Mouse (Mus musculus) heart, adult 9 months (tissue): ENCODE results near the gene Kcnh7.

Source experiments
- DNase-seq, 2 experiments: peaks; one replicate each; pipeline ENCODE4 v3.0.0; 2022; ENCODE audit warnings: low spot score in 2 of 2

Kcnh7 gene

GRCm38 (mm10) chr2:63183563-63184545, at the start of gene Kcnh7:
Gene Kcnh7, minus strand, starts transcription at chr2:63184287.
- no peak for DNase-seq

GRCm38 (mm10) chr2:63207435-63207834, 23.3 kb upstream of the Kcnh7 start:
- DNase-seq = no peak

GRCm38 (mm10) chr2:63186014-63186413, 1.9 kb upstream of the Kcnh7 start:
- no peak for DNase-seq

DNA sequence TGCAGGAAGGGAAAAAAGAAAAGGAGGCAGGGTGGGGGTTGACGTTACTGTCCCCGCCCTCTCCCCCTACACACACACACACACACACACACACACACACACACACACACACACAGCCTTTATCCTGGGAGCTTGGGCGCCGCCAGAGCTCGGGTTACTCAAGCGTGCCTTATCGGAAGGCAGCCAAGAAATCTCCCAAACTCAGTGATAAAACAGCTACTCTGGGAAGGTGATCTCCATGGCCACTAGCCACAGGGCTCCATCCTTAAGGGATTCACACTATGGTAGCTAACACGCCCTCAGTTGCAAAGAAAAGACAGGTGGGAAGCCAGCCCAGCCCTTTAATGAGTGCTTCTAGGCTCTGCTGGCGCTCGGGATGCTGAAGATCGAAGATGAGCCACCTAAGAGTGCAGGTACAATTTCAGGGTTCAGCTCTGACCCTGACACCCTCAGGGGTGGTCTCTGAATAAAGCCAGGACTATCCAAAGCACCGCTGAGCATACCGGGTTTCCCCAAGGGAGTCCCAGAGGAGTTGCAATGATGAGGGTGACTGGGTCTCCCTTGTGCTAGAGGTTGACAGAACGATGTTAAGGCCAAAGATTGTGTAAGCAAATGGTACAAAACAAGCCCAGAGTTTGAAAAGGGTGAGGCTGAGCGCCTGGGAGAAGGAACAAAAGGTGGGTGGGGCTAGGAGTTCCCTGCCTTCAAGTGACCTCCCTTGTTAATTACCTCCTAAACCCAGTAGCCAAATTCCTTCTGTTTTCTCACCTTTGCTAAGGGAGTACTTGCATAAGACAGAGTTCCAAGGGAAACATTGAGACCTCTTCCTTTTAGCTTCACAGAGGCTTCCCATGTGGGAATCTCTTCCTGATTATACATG, 704 bp upstream of the Kcnh7 start:
- no peak for DNase-seq

GRCm38 (mm10) chr2:63153701-63154100, 30.4 kb downstream of the Kcnh7 start:
- DNase-seq = no peak

GRCm38 (mm10) chr2:63127762-63128516, 56.1 kb downstream of the Kcnh7 start:
- no peak for DNase-seq

DNA sequence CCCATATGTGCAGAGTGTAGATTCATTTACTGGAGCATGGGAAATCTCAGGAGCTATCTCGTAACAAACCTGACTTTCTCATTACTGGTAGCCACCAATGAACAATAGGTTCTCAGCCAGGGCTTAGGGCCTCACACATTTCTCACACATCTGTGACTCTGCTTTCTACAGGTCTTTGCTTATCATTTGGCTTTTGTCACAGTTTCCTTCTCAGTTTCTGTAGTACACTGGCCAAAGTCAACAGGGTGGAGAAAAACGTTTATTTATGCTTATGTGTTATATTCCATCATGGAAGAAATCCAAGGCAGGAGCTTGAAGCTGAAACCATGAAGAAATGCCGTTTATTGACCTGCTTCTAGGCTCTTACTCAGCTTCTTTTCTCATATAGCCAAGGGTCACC, 63.8 kb downstream of the Kcnh7 start:
- no peak for DNase-seq

- no peak for DNase-seq
Measured at GRCm38 (mm10) chr2:63117209-63118193, 66.6 kb downstream of the Kcnh7 start.

DNA sequence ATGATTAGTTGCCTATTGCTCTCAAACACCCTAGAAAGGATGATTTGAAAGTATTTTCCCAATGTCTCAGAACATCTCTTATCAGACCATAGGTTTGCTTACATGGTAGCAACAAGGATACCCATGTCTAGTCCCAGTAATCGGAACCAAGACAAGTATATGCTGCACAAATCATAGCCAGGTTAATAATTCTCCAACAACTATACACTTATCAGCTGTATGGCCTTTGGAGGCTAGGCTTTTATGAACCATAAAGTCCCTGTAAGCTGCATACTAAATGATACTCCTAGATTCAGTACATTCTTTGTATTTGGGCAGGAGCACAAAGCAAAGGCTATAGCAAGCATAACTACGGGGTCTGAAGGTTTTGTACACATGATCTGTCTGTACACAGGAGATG, 78.1 kb downstream of the Kcnh7 start:
- DNase-seq = no peak

GRCm38 (mm10) chr2:63099676-63100075, 84.4 kb downstream of the Kcnh7 start:
- no peak for DNase-seq

DNA sequence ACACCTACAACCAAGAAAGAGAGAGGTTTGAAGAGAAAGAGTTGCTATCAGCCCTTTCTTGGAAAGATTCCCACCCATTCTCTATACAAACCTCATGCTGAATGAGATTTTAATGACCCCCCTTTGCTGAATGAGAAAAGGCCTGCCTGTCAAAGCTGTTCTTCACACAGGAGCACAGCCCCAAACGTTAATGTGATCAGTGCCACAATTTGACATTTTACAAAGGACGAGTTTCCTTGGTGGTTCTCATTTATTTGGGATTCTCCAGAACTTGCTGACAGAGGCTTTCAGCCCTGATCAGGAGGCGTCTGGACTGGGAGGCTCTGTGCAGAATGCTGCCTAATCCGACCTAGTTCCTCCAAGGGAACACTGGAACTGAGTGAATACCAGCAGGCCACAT, 92.3 kb downstream of the Kcnh7 start:
- DNase-seq = no peak

DNA sequence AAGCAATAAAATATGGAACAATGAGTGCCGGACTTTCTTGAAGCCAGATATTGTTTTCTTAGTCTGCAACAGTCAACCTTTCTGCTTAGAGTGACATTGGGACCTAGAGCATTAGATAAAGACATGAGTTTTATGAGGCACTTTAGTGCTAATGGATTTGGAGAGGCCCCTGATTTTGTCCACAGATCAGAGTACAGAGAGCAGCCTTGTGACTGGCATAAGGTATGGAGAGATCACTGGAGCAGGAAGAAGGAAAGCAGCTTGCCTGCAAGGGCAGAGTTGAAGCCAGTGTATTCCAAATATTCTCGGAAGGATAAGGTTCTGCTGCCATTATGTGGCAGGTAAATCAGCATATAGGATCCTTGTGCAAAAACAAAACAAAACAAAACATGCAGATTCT, 93.6 kb downstream of the Kcnh7 start:
- DNase-seq = no peak

DNA sequence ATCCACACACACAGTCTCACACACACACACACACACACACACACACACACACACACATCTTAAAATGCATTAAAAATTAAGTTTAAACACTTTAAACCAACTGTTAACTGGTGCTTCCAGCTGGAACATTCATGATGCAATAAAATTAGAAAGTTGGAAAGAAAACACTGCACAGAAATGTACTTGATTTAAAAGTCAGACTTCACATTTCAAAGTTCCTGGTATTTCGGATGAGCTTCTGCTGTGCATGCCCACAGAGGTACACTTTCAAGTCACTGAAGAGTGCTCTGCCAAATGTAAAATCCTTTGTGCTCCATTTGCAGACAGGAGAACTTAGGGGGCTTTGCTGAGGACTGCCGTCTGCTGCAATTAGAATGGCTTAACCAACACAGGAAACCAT, 125.7 kb downstream of the Kcnh7 start:
- DNase-seq = no peak

- no peak for DNase-seq
Measured at GRCm38 (mm10) chr2:63049884-63050283, 134.2 kb downstream of the Kcnh7 start.

DNA sequence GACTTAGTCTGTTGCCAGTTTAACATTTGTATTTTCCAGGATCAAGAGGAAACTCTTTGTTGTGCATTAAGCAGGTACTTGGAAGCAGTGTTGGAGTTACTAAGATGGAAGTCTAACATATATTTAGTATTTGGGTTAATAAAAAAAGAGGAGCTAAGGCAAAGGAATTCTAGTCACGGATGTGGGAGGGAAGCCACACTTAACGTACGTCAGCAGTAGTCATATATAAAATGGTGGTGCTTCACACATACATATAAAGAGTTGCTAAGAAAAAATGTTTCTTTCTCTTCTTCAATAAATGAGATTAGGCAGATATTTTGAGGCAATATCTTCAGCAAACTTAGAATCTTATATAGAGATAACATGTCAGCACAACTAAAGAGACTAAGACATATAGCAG, 144.4 kb downstream of the Kcnh7 start:
- no peak for DNase-seq

- no peak for DNase-seq
Measured at GRCm38 (mm10) chr2:63014909-63015308, 169.2 kb downstream of the Kcnh7 start.

DNA sequence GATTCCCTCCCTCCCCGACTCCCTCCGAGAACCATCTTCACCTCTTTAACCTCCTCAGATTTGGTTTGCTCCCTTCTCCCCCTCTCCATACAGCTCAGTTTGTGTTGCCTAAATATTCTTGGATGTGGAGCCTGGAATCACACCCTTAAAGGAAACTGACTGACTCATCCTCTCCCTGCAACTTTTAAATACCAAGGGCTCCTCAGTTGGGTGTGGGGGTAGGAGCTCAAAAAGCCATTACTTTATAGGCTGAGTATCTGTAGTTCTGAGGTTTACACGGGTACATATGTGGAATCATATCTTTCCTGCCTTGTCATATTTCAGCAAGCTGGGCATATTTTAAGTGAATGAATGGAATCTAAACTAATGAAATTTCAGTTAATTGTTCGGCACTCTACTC, 174.9 kb downstream of the Kcnh7 start:
- DNase-seq = no peak

DNA sequence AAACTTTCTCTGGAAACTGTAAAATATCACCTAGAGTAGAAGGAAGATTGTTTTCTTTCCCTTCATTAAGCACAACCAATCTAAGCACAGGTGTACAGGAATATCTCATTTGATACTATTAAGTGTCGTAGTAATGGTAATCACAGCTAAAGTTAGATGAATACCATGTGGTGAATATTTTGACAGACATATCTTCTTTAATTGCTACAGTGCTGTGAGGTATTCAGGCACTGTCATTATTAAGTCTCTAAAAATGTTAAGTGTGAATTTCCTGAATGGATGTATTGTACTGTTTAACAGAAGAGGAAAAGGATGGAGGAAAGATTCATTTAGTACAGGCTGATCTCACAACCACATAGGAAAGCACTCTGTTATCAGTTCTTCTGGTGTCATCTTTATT, 181.3 kb downstream of the Kcnh7 start:
- no peak for DNase-seq

DNA sequence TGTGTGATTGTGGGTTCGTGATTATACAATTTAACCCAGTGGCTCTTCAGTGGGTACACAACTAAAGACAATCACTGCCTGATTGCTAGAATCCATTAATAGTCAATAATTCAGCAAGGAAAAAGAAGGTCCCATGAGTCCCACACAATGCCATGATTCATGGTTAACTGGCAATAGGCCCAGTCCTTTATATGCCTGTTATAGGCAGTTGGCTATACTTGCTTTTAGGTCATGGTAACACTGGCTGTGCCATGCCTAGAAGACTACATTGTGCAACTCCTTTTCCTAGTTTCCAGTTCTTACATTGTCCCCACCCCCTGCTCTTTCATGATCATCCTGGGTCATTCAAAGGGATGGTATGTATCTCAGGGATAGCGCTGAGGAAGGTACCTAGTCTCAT, 186.4 kb downstream of the Kcnh7 start:
- DNase-seq = no peak

GRCm38 (mm10) chr2:62988616-62989015, 195.5 kb downstream of the Kcnh7 start:
- DNase-seq = no peak

- no peak for DNase-seq
Measured at GRCm38 (mm10) chr2:62983936-62984335, 200.2 kb downstream of the Kcnh7 start.
